ENCODE assay signal across 7 mouse cellular contexts in genomic region chr13:23368583-23369420, GRCm38 (mm10). TPM values are rescaled to one million over a fixed set of nuclear protein-coding genes. Genes with fewer than 3 reads are reported as not detected.
A peak's percentile ranks its signal among the peaks of the same experiment; 100 is the strongest.
DNase-seq lines count a peak whose midpoint lies in the region; ATAC-seq lines count a peak whose summit lies in the region.

Gene Zfp322a, minus strand, starts transcription at chr13:23369208.

- H3K9ac ChIP-seq in embryonic facial prominence, embryonic 11.5 days (replicated peaks; ENCODE audit: low read length): peak within 1 kb of the TSS; percentile 76
- peak within 1 kb of the TSS; percentile 87 for H3K9ac ChIP-seq in midbrain, embryonic 13.5 days (replicated peaks)

- ATAC-seq in embryonic facial prominence, embryonic 11.5 days (replicated peaks; ENCODE audit: insufficient number of reproducible peaks, low FRiP score, low TSS enrichment, low read depth): peak; percentile 100
- ATAC-seq in granulocyte monocyte progenitor cell, adult 5-6 weeks (replicated peaks; ENCODE audit: poor library complexity, severe bottlenecking): peak; percentile 98
- peak; percentile 100 for ATAC-seq in midbrain, embryonic 13.5 days

- peak within 1 kb of the TSS; percentile 74 for H3K27ac ChIP-seq in embryonic facial prominence, embryonic 11.5 days (replicated peaks; ENCODE audit: low read depth, low read length)
- H3K27ac ChIP-seq in limb, embryonic 10.5 days: peak within 1 kb of the TSS; percentile 96
- H3K27ac ChIP-seq in midbrain, embryonic 13.5 days: peak within 1 kb of the TSS; percentile 94

- H3K4me1 ChIP-seq in embryonic facial prominence, embryonic 11.5 days (ENCODE audit: control insufficient read depth, insufficient read depth, low read length): no peaks in the 10 kb centered on the region
- peaks cover 23% of the 10 kb centered on the region for H3K4me1 ChIP-seq in limb, embryonic 10.5 days
- peaks cover 31% of the 10 kb centered on the region for H3K4me1 ChIP-seq in midbrain, embryonic 13.5 days (replicated peaks)

- no peaks in the 10 kb centered on the region for H3K27me3 ChIP-seq in embryonic facial prominence, embryonic 11.5 days (ENCODE audit: control insufficient read depth, insufficient read depth, low read length)
- no peaks in the 10 kb centered on the region for H3K27me3 ChIP-seq in limb, embryonic 10.5 days (ENCODE audit: low read depth, poor library complexity, severe bottlenecking)
- no peaks in the 10 kb centered on the region for H3K27me3 ChIP-seq in midbrain, embryonic 13.5 days

- DNase-seq in adrenal gland, postnatal 14 days: peak; percentile 98
- peak; percentile 97 for DNase-seq in embryonic facial prominence, embryonic 11.5 days (ENCODE audit: low spot score)
- peak; percentile 98 for DNase-seq in kidney, adult 11 months
- peak; percentile 95 for DNase-seq in limb, embryonic 10.5 days (ENCODE audit: low spot score)
- peak; percentile 94 for DNase-seq in spleen, adult 12 weeks (ENCODE audit: low spot score)

- no peaks in the 10 kb centered on the region for H3K36me3 ChIP-seq in embryonic facial prominence, embryonic 11.5 days (replicated peaks; ENCODE audit: control insufficient read depth, insufficient read depth, low read depth, low read length)
- peaks cover 19% of the 10 kb centered on the region for H3K36me3 ChIP-seq in limb, embryonic 10.5 days
- 0 out of 2 replicates have a peak, but pooled peaks cover 10% of the 10 kb centered on the region for H3K36me3 ChIP-seq in midbrain, embryonic 13.5 days

- H3K9me3 ChIP-seq in embryonic facial prominence, embryonic 11.5 days (replicated peaks; ENCODE audit: control insufficient read depth, low read length): no peaks in the 10 kb centered on the region
- H3K9me3 ChIP-seq in limb, embryonic 10.5 days (replicated peaks): no peaks in the 10 kb centered on the region
- no peaks in the 10 kb centered on the region for H3K9me3 ChIP-seq in midbrain, embryonic 13.5 days

- peak within 1 kb of the TSS; percentile 56 for H3K4me2 ChIP-seq in embryonic facial prominence, embryonic 11.5 days (ENCODE audit: low read depth, low read length)
- peak within 1 kb of the TSS; percentile 83 for H3K4me2 ChIP-seq in midbrain, embryonic 13.5 days (replicated peaks)

- under 1% methylated on average over 55 of the region's 55 CpGs for WGBS in embryonic facial prominence, embryonic 11.5 days
- WGBS in limb, embryonic 10.5 days: under 1% methylated on average over 55 of the region's 55 CpGs
- WGBS in midbrain, embryonic 13.5 days: under 1% methylated on average over 55 of the region's 55 CpGs

- peak within 1 kb of the TSS; percentile 71 for H3K4me3 ChIP-seq in embryonic facial prominence, embryonic 11.5 days (ENCODE audit: low read depth, low read length)
- H3K4me3 ChIP-seq in limb, embryonic 10.5 days: peak within 1 kb of the TSS; percentile 81
- H3K4me3 ChIP-seq in midbrain, embryonic 13.5 days (replicated peaks): peak within 1 kb of the TSS; percentile 68

RNA-seq across cellular contexts. Expression of gene Zfp322a, which starts in this region (rescaled TPM):
- total RNA-seq in adrenal gland, postnatal 14 days (2021): 20.6 and 26.1 TPM in 2 replicates
- 72.4 and 76.2 TPM in 2 replicates for polyA plus RNA-seq in embryonic facial prominence, embryonic 11.5 days (2014; fragmentation: Nextera tagmentation; extraction: Ambion mirVana)
- 21.8 and 34.5 TPM in 2 replicates for total RNA-seq in granulocyte monocyte progenitor cell, adult 5-6 weeks (2014; fragmentation: Nextera tagmentation)
- total RNA-seq in granulocyte monocyte progenitor cell, adult 5-6 weeks (2017): 43.7 and 71.1 TPM in 2 replicates
- polyA plus RNA-seq in limb, embryonic 10.5 days (2016; fragmentation: Nextera tagmentation; extraction: Ambion mirVana): 55.7 and 69.0 TPM in 2 replicates
- 56.3 and 58.9 TPM in 2 replicates for polyA plus RNA-seq in midbrain, embryonic 13.5 days (2015; fragmentation: Nextera tagmentation; extraction: Ambion mirVana)

Comparison
In these comparisons a context has a peak if more than half of its experiments do, and no peak if none do; other contexts are left out.
1. Peak in every context shown above with its lines: DNase-seq, ATAC-seq, H3K4me3 ChIP-seq and H3K27ac ChIP-seq.